Mouse (Mus musculus): ENCODE measurements at regions not wholly inside any gene's neighbourhood (a gene's known extent, or its start where the extent isn't known, plus 50 kb on each side); places are given as distances from the start of the nearest gene placed in this dataset.

- DNase-seq, result no peak
These were observed 298.2 kb downstream of the 1190002N15Rik start for GRCm38 (mm10) chr9:94239479-94240241.

DNA sequence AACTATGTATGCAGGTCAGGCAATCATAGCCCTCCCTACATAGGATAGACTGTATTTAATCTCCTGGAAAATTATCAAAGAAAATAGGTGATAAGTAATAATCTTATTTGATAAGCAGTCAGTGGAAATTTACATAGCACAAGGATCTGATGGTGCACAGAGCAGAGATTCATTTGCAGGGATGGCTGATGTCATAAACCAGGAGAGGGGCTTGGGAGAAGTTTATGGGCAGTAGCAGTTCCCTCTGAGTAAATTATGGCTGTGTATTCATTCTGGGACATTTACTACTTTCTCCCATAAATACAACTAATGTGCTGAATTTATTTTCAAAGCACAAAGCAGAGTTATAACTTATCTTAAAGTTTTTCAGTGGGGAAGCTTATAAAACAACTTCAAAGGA is 299.3 kb downstream of the 1190002N15Rik start:
- no peak for DNase-seq

DNA sequence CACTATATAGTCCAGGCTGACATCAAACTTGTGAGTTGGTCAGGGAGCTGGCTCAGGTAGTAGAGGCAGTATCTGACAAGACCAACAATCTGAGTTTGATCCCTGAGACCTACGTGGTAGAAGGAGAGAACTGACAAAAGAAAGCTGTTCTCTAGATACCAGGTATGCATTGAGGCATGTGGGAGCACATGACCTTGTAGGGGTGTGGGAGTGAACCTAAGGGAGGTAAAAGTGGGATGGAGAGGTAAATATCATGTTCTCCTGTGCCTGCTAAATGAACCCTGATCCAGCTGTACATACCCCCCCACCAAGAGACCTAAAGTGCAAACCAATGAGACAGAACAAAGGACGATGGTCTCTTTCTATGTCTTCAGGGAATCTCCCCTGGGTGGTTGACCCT is 308.3 kb downstream of the 1190002N15Rik start:
- DNase-seq, result no peak

- no peak for DNase-seq
These were observed 318.8 kb downstream of the 1190002N15Rik start for GRCm38 (mm10) chr9:94219116-94219515.

DNA sequence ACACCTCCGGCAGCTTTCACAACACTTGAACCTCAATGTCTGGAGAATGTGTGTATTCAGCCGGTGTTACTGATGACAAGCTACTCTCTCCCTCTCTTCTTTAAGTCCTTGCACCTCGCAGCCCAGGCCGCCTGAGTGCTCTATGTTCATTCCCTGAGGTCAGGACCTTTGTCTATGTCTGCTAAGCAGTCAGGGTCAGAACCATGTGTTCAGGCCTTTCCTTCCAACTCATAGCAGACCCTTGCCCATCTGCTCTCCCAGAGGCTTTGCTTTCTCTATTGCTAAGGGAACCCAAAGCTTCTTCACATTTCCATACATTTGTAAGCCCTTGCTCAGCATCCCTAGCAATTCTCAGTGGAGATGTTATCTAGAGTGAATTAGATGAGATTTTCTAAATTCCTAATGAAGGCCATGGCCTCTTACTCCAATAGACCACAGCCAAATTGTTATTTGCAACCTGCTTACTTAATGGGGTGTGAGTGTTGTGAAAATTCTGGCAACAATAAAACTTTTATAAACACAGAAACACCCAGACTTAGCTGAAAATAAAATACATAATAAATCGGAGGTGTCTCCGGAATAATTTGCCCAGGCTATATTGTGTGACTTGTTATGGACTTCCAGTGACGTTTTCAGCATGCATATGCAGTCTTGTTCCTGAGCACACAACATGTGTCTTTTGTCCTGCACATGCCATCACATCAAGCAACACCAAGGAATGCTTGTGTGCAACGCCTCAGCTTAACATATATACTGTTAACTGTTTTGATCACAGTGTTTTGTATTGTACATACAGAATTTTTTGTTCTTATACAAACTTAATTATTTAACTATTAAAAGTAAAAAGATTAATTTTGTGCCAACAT is 321.2 kb downstream of the 1190002N15Rik start:
- DNase-seq, result no peak

GRCm38 (mm10) chr9:94210467-94211249 is 327.2 kb downstream of the 1190002N15Rik start:
- DNase-seq, result no peak

GRCm38 (mm10) chr9:94208987-94209386 is 328.9 kb downstream of the 1190002N15Rik start:
- no peak for DNase-seq

GRCm38 (mm10) chr9:94200892-94201291 is 337.0 kb downstream of the 1190002N15Rik start:
- DNase-seq, result no peak

GRCm38 (mm10) chr9:94199864-94200263 is 338.0 kb downstream of the 1190002N15Rik start:
- no peak for DNase-seq

DNA sequence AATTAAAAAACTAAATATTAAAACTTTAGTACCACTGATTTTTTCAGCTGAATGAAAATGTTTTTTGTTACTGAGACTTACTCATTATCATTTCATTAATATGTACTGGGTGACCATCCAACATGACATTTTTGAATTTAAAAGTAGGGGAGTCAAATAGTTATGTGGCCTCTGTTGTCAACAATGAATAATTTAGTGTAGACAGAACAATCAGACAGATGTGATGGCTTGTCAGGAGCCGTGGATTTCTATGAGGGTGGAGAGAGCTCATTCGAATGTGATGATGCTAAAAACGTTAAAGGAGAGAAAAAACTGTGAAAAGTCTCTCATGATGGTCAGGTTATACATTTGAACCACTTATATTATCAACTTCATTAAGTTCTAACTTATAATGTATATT is 346.8 kb downstream of the 1190002N15Rik start:
- DNase-seq, result no peak

GRCm38 (mm10) chr9:94189872-94190800 is 347.7 kb downstream of the 1190002N15Rik start:
- DNase-seq, result no peak

- no peak for DNase-seq
These were observed 349.8 kb downstream of the 1190002N15Rik start for GRCm38 (mm10) chr9:94188124-94188523.

DNA sequence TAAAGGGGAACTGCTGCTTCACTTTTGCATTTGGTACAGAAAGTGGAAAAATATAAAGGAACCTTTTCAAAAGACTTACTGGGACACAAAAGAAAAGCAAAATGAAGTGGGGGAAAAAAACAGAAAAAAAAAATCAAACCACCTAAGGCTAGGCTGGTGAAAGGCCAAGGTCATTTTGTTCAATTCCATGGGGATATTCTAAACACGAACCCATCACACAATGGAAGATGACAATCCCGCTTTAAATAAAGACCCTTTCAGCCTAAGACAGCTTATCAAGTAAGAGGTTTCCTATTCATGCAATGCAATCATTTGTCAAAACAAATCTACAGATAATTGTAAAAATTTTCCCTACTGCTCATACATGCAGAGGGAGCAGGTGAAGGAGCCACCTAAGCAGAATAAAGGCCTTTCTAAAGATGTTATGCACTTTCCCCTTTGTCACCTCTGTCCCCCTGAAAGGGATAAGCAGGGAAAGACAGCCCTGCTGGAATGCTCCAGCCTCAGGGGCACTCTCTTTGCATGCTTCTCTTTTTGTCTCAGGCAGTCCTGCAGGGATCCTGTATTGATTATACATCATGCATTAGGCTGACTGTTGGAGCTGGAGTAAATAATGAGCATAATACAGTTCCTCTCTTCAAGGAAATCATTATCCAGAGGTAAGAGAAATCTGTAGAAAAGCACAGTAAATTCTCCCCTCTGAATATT is 367.8 kb downstream of the 1190002N15Rik start:
- DNase-seq, result no peak

DNA sequence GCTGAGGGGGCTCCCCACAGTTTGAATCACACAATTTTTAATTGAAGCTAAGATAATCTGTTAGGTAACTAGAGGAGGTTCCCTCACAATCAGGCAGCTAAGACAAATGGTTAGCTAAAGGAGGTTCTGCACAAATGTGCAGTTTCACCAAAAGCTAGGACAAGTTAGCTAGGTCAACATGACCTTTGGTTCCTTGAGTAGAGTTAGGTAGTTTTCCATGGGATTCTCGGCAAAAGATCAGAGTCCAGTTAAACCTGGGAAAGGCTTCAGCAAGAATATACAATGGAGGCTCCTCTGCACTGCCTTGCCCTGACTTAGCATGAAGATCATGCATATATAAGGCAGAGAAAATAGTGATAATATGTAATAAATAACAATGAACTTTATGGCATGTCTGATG is 374.2 kb downstream of the 1190002N15Rik start:
- DNase-seq, result no peak

- DNase-seq, result no peak
These were observed 382.3 kb downstream of the 1190002N15Rik start for GRCm38 (mm10) chr9:94155581-94155980.

DNA sequence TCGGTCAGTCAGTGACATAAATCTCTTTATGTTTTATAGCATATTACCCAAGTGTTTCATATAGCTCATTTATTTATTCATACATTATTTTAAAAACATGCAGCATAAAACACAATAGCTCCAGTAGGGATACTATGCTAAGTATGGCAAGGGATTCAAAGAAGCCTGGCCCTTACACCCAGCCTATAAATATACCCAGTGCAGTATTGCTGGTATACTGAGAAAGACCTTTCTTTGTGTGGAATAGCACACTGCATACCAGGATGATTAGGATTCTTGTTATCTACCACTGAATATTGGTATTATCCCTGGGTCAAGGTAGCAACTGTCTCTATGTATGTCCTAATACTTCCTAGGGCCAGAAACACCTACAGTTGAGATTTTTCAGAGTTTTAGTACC is 389.4 kb downstream of the 1190002N15Rik start:
- DNase-seq, result no peak

GRCm38 (mm10) chr9:94146787-94147186 is 391.1 kb downstream of the 1190002N15Rik start:
- DNase-seq, result no peak

DNA sequence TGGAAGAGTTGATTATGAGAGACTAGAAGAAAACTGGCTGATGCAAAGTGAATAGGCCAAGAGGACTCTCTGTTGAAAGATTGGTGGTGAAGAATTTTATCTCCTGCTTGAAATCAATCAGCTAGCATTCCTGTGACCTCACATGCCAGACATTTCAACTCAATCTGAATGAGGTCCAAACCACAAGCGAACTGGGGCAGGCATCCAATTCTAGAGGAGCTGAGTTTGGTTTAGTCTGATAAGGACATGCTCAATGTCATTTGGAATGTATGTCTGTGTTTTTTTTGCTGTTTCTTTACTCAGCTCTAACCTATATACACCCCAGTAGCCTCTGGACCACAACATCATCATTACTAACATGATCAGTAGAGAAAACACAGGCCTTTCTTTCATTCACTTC is 401.4 kb downstream of the 1190002N15Rik start:
- DNase-seq, result no peak

DNA sequence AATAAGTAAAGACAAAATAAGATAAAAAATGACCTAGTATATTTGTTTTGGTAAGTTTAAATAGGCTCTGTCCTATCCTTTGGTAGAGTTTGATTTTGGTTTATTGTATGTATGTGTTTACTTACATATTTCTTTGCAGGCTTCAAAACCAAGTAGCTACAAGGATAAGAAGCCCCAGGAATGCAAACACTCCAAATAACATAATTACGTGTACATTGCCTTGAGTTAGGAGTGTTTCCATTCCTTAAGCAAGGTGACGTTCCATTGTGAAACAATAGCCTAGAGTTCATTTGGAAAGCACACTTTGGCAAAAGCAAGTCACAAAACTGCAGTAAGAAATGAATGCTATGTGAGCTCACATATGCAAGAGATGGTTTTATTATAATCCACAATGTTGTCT is 404.2 kb downstream of the 1190002N15Rik start:
- no peak for DNase-seq

GRCm38 (mm10) chr9:94131367-94131766 is 406.5 kb downstream of the 1190002N15Rik start:
- DNase-seq, result no peak

DNA sequence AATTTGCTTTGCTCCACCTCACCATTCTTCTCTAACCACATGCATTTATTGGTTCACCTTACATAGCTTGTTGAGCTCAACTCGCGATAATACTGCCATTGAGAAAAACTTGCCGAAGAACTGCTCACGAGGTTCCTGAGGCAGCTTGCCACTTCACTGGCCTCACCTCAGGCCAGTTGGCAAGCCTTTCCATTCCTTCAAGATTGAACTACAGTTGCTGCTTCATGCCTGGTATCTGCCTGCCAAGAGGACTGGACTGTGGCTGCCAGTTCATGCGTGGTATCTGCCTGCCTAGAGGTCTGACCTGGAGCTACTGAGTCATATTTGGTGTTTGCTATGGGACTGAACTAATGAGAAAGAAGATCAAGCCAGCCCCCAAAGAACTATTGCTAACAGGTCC is 420.9 kb downstream of the 1190002N15Rik start:
- DNase-seq, result no peak
